Mouse (Mus musculus) heart, adult 2 months (tissue): ENCODE results near the gene Celf5. TPM values are rescaled to one million over a fixed set of nuclear protein-coding genes. Genes with fewer than 3 reads are reported as not detected.

Experiments
- DNase-seq, 2 experiments: peaks; one replicate each; pipeline ENCODE4 v3.0.0; 2021
- H3K27ac ChIP-seq: fragments of 200-600 bp; 2 replicates; pipeline ENCODE4 v1.8.1; 2022
- H3K27me3 ChIP-seq: fragments of 200-500 bp; 2 replicates; pipeline ENCODE4 v1.6.1; 2012; ENCODE audit warnings: mild to moderate bottlenecking, low read length, inconsistent platforms, mixed read lengths; ENCODE audit not compliant: control insufficient read depth, insufficient read depth
- H3K36me3 ChIP-seq: fragments of 200-500 bp; 2 replicates; pipeline ENCODE4 v1.6.1; 2012; ENCODE audit warnings: low read length, inconsistent platforms; ENCODE audit not compliant: control insufficient read depth, insufficient read depth
- H3K4me1 ChIP-seq: fragments of 200-500 bp; 2 replicates; pipeline ENCODE4 v1.6.1; 2011; ENCODE audit warnings: low read length; ENCODE audit not compliant: control insufficient read depth, insufficient read depth
- H3K4me3 ChIP-seq: fragments of 200-600 bp; 2 replicates; pipeline ENCODE4 v1.8.1; 2022
- H3K79me2 ChIP-seq: fragments of 200-500 bp; replicated peaks from 2 replicates; pipeline ENCODE4 v1.6.1; 2012; ENCODE audit warnings: mild to moderate bottlenecking, inconsistent platforms, low read length, moderate library complexity, mixed read lengths; ENCODE audit not compliant: control insufficient read depth, insufficient read depth
- H3K9ac ChIP-seq: fragments of 200-500 bp; 2 replicates; pipeline ENCODE4 v1.6.1; 2012; ENCODE audit warnings: low read depth, mild to moderate bottlenecking, control low read depth, inconsistent platforms, low read length, mixed read lengths
- CTCF ChIP-seq: fragments of 200-600 bp; IDR thresholded peaks from 2 replicates; pipeline ENCODE4 v1.8.1; 2022; ENCODE audit warnings: antibody characterized with exemption, mild to moderate bottlenecking, moderate library complexity
- EP300 ChIP-seq: fragments of 200-500 bp; IDR thresholded peaks from 2 replicates; pipeline ENCODE4 v1.6.1; 2011; ENCODE audit warnings: low read depth, low read length, control low read depth; ENCODE audit not compliant: insufficient read depth
- POLR2A ChIP-seq: fragments of 200-500 bp; IDR thresholded peaks from 2 replicates; pipeline ENCODE4 v1.6.1; 2011; ENCODE audit warnings: mild to moderate bottlenecking, low read depth, low read length, control low read depth; ENCODE audit not compliant: insufficient read depth
- WGBS: fragments of 180-500 bp; shearing (Covaris S2); methylation state at CpG from one replicate; pipeline ENCODE4 v1.1.7; 2018; 5-methylcytosine and 5-hydroxymethylcytosine counted together
- intact Hi-C: fragments of 180-260 bp; cut with DNase I; formaldehyde crosslinking; loops from one replicate; pipeline ENCODE4 v1.15.1; 2025
- long read RNA-seq: library from polyadenylated mRNA; stranded (forward); transcript quantifications from one replicate; pipeline ENCODE4 v2.0.0, GENCODE M21; 2021
- polyA plus RNA-seq: library from polyadenylated mRNA; depleted of rRNA; stranded (reverse); fragments of >200 nt; gene quantifications from 2 replicates; pipeline ENCODE4 v1.2.3, GENCODE M21; 2012; rRNA removed
- total RNA-seq, 2 experiments: library from RNA; stranded (reverse); gene quantifications; 2 replicates each; pipeline ENCODE4 v1.2.3; 2021

Gene Celf5
- total RNA-seq = under 1 TPM in 1 of 2 experiments, not detected in 1; 0.16 TPM
- polyA plus RNA-seq = 0.39 and 0.73 TPM in 2 replicates
- long read RNA-seq, partial matches to known transcripts = 0 of 1 reads
- long read RNA-seq, other reads (novel, unspliced or antisense) = 1 of 1 reads

DNA sequence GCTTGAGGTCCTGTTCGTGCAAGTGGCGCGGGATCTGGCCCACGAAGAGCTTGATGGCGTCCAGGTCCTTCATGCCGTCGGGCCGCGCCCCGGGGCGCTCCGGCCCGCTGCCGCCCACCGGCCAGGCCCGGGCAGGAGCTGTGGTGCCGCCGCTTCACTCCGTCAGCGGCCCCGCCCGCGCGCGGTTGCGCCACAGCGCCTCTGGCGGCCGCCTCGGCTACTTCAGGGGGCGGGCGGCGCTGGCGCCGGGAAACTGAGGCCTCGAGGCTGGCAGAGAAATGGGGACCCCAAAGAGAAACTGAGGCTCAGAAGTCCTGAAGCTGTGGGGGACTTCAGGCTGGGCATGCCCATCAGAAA, at the start of gene Celf5:
Gene Celf5 (minus strand): TSS at position 177 of the 357 bp plus-strand sequence.
- intact Hi-C loops = no loop called here
- Histone ChIP-seq H3K9ac (peak within 1 kb of the TSS; percentile 72), H3K27me3 (no peaks in the 10 kb centered on the region), H3K27ac (no peak within 1 kb of the TSS), H3K4me1 (peaks cover 3% of the 10 kb centered on the region; the same call in 1 of the 2 replicates), H3K36me3 (no peaks in the 10 kb centered on the region), H3K4me3 (peak within 1 kb of the TSS; percentile 52), H3K79me2 (no peaks in the 10 kb centered on the region)
- no peak for TF ChIP-seq POLR2A
- TF ChIP-seq CTCF = peak; percentile 84
- TF ChIP-seq EP300 = no peak
- DNase-seq = peak; percentile 67 to 84
- under 1% methylated on average over 36 of the region's 36 CpGs for WGBS

DNA sequence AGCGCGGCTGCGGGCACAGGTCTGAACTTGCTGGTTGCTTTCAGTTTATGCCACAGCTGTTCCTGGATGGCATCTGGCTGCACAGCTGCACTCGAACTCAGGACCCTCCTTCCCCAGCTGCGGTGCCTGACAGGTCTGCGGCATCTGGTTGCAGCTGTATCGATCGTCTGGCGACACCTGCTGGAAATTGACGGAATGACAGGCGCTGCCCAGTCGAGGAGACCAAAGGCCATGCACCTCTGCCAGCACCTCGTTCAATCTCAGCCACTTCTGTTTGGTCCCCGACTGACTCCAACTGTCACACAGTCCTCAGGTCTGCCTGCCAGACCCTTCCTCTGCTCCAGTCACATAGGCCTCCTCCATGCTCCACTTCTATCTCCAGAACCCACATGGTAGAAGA, 44.3 kb upstream of the Celf5 start:
- Histone ChIP-seq H3K4me3 (no peak overlapping the region), H3K27me3 (no peaks in the 10 kb centered on the region), H3K36me3 (no peaks in the 10 kb centered on the region), H3K27ac (no peak overlapping the region), H3K4me1 (peaks cover 2% of the 10 kb centered on the region), H3K79me2 (no peaks in the 10 kb centered on the region), H3K9ac (no peak overlapping the region)
- intact Hi-C loops = loop anchor here (1.0 to 2.0 kb wide), 3 partner anchors 24 to 78 kb away; no protein-coding TSS in a partner anchor
- no peak for TF ChIP-seq POLR2A
- TF ChIP-seq CTCF = peak; percentile 100
- peak; percentile 93 for TF ChIP-seq EP300
- 11% methylated on average over 14 of the region's 14 CpGs for WGBS
- peak; percentile 82 to 93 for DNase-seq

DNA sequence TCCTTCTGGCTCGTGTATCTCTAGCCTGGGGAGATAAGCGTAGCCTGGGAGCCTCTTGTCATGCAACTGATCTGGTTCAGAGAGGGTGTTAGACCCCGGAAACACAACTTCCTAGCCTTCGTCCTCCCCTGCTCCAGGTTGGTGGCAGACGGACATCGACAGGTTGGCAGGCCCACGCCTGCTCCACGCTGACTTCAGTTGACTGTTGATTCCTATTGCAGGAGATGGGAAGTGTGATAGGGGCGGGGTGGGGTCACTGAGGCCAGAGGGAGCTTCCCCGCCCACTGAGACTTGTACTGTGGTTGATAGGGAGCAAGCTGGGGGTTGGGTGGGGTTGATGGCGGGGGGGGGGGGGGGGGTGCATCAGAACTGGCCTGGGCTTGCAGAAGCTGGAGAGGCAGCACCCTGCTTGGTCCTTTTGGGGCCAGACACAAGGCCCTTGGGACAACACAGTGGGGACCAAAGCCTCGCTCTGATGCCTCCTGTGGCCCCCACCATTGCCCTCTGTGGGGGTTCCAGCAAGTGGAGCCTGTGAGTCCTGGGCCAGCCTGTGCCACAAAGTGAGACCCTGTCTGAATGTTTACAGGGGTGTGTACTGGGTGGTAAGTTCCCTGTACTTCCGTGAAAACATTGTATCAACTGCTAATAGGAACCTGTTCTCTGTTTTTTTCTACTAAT, 42.6 kb upstream of the Celf5 start:
- intact Hi-C loops = no loop called here
- 40% methylated on average over 13 of the region's 13 CpGs for WGBS

DNA sequence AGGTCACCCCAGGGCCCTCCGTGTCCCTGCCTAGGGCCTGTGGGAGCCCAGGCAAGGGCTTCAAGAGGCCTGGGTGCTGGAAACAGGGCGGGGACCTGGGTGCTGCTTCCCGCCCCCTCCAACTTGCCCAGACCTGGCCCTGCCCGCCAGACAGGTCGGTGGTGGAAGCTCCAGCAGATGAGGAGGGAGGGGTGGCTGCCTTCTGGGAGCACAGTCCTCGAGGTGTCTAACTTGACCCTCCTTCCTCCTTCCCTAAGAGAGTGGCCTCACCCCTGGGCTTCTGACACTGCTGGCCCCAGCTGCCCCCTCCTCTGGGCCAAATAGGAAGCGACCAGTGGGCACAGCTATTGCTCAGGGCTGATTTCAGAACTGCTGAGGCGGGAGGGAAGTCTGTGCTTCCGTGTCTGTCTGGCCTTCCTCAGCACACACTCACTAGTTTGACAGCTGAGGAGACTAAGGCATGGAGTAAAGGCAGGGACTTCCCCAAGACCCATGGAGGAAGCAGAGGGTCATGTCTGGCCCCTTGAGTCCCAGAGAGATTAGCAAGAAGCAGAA, 41.6 kb upstream of the Celf5 start, which contains the start of gene Gna15:
Gene Gna15 (minus strand): TSS at position 175 of the 555 bp plus-strand sequence.
- Histone ChIP-seq H3K4me3 (peak within 1 kb of the TSS; percentile 16; the same call in 1 of the 2 replicates), H3K27me3 (no peaks in the 10 kb centered on the region), H3K79me2 (no peaks in the 10 kb centered on the region), H3K4me1 (peaks cover 8% of the 10 kb centered on the region), H3K9ac (peak within 1 kb of the TSS; percentile 16; the same call in 1 of the 2 replicates), H3K36me3 (no peaks in the 10 kb centered on the region), H3K27ac (peak within 1 kb of the TSS; percentile 66)
- intact Hi-C loops = no loop called here
- no peak for TF ChIP-seq CTCF
- TF ChIP-seq EP300 = 0 out of 2 replicates have a peak, but pooled peaks have one; percentile 14
- TF ChIP-seq POLR2A = 0 out of 2 replicates have a peak, but pooled peaks have one; percentile 13
- DNase-seq = peak in 1 of 2 experiments; percentile 57
- WGBS = 22% methylated on average over 9 of the region's 9 CpGs

More for the DNA sequence above, 42.6 kb upstream of the Celf5 start:
- no peaks in the 10 kb centered on the region for H3K27me3 ChIP-seq
- H3K4me1 ChIP-seq = peaks cover 2% of the 10 kb centered on the region
- DNase-seq = no peak
- H3K9ac ChIP-seq = no peak overlapping the region
- no peak for TF ChIP-seq POLR2A
- TF ChIP-seq CTCF = no peak
- H3K79me2 ChIP-seq = no peaks in the 10 kb centered on the region
- H3K36me3 ChIP-seq = no peaks in the 10 kb centered on the region
- no peak overlapping the region for H3K4me3 ChIP-seq
- no peak overlapping the region; the same call in 1 of the 2 replicates for H3K27ac ChIP-seq

DNA sequence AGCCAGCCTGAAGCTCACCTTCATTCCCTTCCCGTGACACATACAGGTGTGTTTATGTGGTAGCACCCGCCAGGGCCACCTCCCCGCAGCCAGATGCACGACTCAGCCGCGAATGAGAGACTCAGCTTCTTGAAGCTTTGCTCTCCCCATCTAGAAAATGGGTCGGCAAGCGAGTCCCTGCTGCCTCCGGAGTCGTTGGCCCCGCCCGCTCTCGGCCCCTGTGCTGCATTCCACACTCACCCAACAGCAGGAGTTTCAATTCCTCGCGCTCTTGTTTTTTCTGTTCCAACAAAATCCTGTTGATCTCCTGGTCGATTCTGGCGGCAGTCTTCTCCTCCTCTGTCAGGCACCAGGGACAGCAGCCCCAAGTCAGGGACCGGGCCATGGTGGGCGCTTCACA, 41.1 kb upstream of the Celf5 start:
- Histone ChIP-seq H3K4me1 (peaks cover 8% of the 10 kb centered on the region), H3K79me2 (no peaks in the 10 kb centered on the region), H3K36me3 (no peaks in the 10 kb centered on the region), H3K27me3 (no peaks in the 10 kb centered on the region), H3K27ac (peak overlapping the region; percentile 66), H3K4me3 (no peak overlapping the region; the same call in 1 of the 2 replicates), H3K9ac (peak overlapping the region; percentile 16; the same call in 1 of the 2 replicates)
- WGBS = 21% methylated on average over 19 of the region's 19 CpGs
- TF ChIP-seq CTCF (no peak), POLR2A (no peak), EP300 (no peak)
- intact Hi-C loops = no loop called here
- DNase-seq = peak in 1 of 2 experiments; percentile 15

DNA sequence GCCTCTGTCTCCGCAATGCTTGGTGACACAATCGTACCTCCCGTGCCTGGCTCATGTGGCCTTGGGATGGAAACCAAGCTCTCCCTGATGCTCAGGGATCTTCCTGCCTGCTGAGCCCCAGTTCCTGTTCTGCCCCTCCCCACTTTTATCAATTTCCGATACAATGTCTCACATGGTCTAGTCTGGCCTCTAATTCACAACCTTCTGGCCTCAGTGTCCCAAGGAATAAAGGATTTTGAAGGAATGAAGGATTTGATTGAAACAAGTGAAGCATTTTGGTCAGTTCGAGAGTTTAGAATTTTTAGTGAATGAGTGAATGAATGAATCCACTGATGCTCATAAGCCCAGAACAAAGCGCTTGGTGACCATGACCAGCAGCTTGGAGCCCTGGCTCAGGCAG, 40.6 kb upstream of the Celf5 start:
- Histone ChIP-seq H3K36me3 (no peaks in the 10 kb centered on the region), H3K27ac (no peak overlapping the region), H3K4me1 (peaks cover 8% of the 10 kb centered on the region), H3K9ac (no peak overlapping the region), H3K4me3 (no peak overlapping the region), H3K27me3 (no peaks in the 10 kb centered on the region), H3K79me2 (no peaks in the 10 kb centered on the region)
- intact Hi-C loops = no loop called here
- TF ChIP-seq POLR2A = no peak
- TF ChIP-seq CTCF = no peak
- no peak for TF ChIP-seq EP300
- no peak for DNase-seq
- 54% methylated on average over 6 of the region's 6 CpGs for WGBS
